Mouse (Mus musculus): ENCODE measurements at regions not wholly inside any gene's neighbourhood (a gene's known extent, or its start where the extent isn't known, plus 50 kb on each side); places are given as distances from the start of the nearest gene placed in this dataset.

DNA sequence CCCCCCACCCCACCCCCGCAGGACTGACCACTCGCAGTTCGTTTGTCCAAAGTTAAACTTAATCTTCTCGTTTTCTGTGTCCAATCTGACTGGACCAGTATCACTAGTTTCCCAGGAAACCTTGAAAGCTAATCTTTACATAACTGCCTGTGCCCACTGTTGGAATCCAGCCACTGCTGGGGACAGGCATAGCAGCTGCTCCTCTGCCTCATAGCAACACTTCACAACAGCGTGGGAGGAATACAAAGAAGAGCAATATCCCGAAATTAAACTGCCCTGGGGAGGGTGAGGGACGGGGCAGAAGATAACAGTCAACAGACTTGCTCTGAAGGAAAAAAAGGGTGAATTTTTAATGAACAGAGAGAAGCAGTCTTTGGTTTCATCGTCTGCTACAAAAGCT, 456.8 kb downstream of the Kcnj2 start:
- TF ChIP-seq CTCF (IDR thresholded peaks at IDR 0.05; ENCODE audit: low read depth) (no peak), EP300 (IDR thresholded peaks at IDR 0.05; ENCODE audit: low read depth) (no peak)

Measured in liver, embryonic 14.5 days (tissue).